Mouse (Mus musculus) embryonic facial prominence, embryonic 11.5 days (tissue): ENCODE results near the gene Tpm1. TPM values are rescaled to one million over a fixed set of nuclear protein-coding genes. Genes with fewer than 3 reads are reported as not detected.

Source experiments
- ATAC-seq: fragments of 200-750 bp; cut with Nextera tagmentation; replicated peaks from 2 replicates; pipeline ENCODE4 v1.8.0; 2017; ENCODE audit warnings: low read depth; ENCODE audit not compliant: insufficient number of reproducible peaks, low FRiP score, low TSS enrichment
- DNase-seq: peaks from one replicate; pipeline ENCODE4 v3.0.0-alpha.2; 2015; ENCODE audit warnings: low spot score
- H3K27ac ChIP-seq: fragments of 300-500 bp; sonication (generic); replicated peaks from 2 replicates; pipeline ENCODE4 v1.5.1; 2014; ENCODE audit warnings: mild to moderate bottlenecking, low read depth, low read length, control low read depth
- H3K27me3 ChIP-seq: fragments of 300-500 bp; sonication (generic); 2 replicates; pipeline ENCODE4 v1.6.1; 2014; ENCODE audit warnings: mild to moderate bottlenecking, low read length, moderate library complexity, mixed read lengths; ENCODE audit not compliant: control insufficient read depth, insufficient read depth
- H3K36me3 ChIP-seq: fragments of 300-500 bp; sonication (generic); replicated peaks from 2 replicates; pipeline ENCODE4 v1.6.1; 2014; ENCODE audit warnings: low read depth, mild to moderate bottlenecking, low read length, moderate library complexity, mixed read lengths; ENCODE audit not compliant: control insufficient read depth, insufficient read depth
- H3K4me1 ChIP-seq: fragments of 300-500 bp; sonication (generic); 2 replicates; pipeline ENCODE4 v1.6.1; 2014; ENCODE audit warnings: low read length, mixed read lengths; ENCODE audit not compliant: control insufficient read depth, insufficient read depth
- H3K4me2 ChIP-seq: fragments of 300-500 bp; sonication (generic); 2 replicates; pipeline ENCODE4 v1.6.1; 2014; ENCODE audit warnings: low read depth, mild to moderate bottlenecking, control low read depth, low read length, moderate library complexity
- H3K4me3 ChIP-seq: fragments of 300-500 bp; sonication (generic); 2 replicates; pipeline ENCODE4 v1.5.1; 2014; ENCODE audit warnings: low read depth, low read length, control low read depth
- H3K9ac ChIP-seq: fragments of 300-500 bp; sonication (generic); replicated peaks from 2 replicates; pipeline ENCODE4 v1.6.1; 2014; ENCODE audit warnings: mild to moderate bottlenecking, control low read depth, low read length
- H3K9me3 ChIP-seq: fragments of 300-500 bp; sonication (generic); replicated peaks from 2 replicates; pipeline ENCODE4 v1.6.1; 2016; ENCODE audit warnings: mild to moderate bottlenecking, low read length, inconsistent platforms, mixed read lengths; ENCODE audit not compliant: control insufficient read depth
- WGBS: fragments of 180-500 bp; shearing (Covaris S2); extraction: QIAGEN DNeasy Blood & Tissue Kit; methylation state at CpG from one replicate; pipeline ENCODE4 v1.1.7; 2014; 5-methylcytosine and 5-hydroxymethylcytosine counted together
- polyA plus RNA-seq: library from polyadenylated mRNA; unstranded; fragments of >200 nt; fragmentation: Nextera tagmentation; extraction: Ambion mirVana; gene quantifications from 2 replicates; pipeline ENCODE4 v1.2.1, GENCODE M21; 2014

The Tpm1 gene
- 563 and 596 TPM in 2 replicates for polyA plus RNA-seq

- ATAC-seq (peak; percentile 72), DNase-seq (peak; percentile 83)
- Histone ChIP-seq H3K9ac (peak within 1 kb of the TSS; percentile 81), H3K36me3 (no peaks in the 10 kb centered on the region), H3K4me2 (peak within 1 kb of the TSS; percentile 92), H3K4me1 (peaks cover 3% of the 10 kb centered on the region; the same call in 1 of the 2 replicates), H3K4me3 (peak within 1 kb of the TSS; percentile 71), H3K27me3 (no peaks in the 10 kb centered on the region), H3K27ac (peak within 1 kb of the TSS; percentile 61), H3K9me3 (no peaks in the 10 kb centered on the region)
- WGBS = under 1% methylated on average over 51 of the region's 51 CpGs
Measured at GRCm38 (mm10) chr9:67049086-67049824, at the start of gene Tpm1. Gene Tpm1 (minus strand): TSS chr9:67049406.

- H3K4me3 ChIP-seq = no peak overlapping the region
- ATAC-seq (no peak), DNase-seq (no peak)
- no peaks in the 10 kb centered on the region; the same call in 1 of the 2 replicates for H3K4me1 ChIP-seq
- H3K27me3 ChIP-seq = no peaks in the 10 kb centered on the region
- no peak overlapping the region for H3K9ac ChIP-seq
- no peaks in the 10 kb centered on the region for H3K9me3 ChIP-seq
- no peak overlapping the region for H3K27ac ChIP-seq
- 82% methylated on average over 2 of the region's 2 CpGs for WGBS
- H3K4me2 ChIP-seq = no peak overlapping the region
- H3K36me3 ChIP-seq = no peaks in the 10 kb centered on the region
Measured at GRCm38 (mm10) chr9:67094371-67094770, 45.2 kb upstream of the Tpm1 start.

- WGBS = 81% methylated on average over 4 of the region's 4 CpGs
- DNase-seq (no peak), ATAC-seq (no peak)
- H3K4me2 ChIP-seq = no peak overlapping the region
- H3K27me3 ChIP-seq = no peaks in the 10 kb centered on the region
- H3K4me3 ChIP-seq = no peak overlapping the region
- H3K27ac ChIP-seq = no peak overlapping the region
- no peak overlapping the region for H3K9ac ChIP-seq
- H3K36me3 ChIP-seq = no peaks in the 10 kb centered on the region
- no peaks in the 10 kb centered on the region for H3K9me3 ChIP-seq
- H3K4me1 ChIP-seq = no peaks in the 10 kb centered on the region
Measured at GRCm38 (mm10) chr9:67092210-67092609, 43.0 kb upstream of the Tpm1 start.

- Histone ChIP-seq H3K27ac (no peak overlapping the region), H3K36me3 (no peaks in the 10 kb centered on the region), H3K4me1 (no peaks in the 10 kb centered on the region), H3K9ac (no peak overlapping the region), H3K4me2 (no peak overlapping the region), H3K4me3 (no peak overlapping the region), H3K9me3 (no peaks in the 10 kb centered on the region), H3K27me3 (no peaks in the 10 kb centered on the region)
- DNase-seq (no peak), ATAC-seq (no peak)
- WGBS = 57% methylated on average over 7 of the region's 7 CpGs
Measured at GRCm38 (mm10) chr9:67091598-67091997, 42.4 kb upstream of the Tpm1 start.

DNA sequence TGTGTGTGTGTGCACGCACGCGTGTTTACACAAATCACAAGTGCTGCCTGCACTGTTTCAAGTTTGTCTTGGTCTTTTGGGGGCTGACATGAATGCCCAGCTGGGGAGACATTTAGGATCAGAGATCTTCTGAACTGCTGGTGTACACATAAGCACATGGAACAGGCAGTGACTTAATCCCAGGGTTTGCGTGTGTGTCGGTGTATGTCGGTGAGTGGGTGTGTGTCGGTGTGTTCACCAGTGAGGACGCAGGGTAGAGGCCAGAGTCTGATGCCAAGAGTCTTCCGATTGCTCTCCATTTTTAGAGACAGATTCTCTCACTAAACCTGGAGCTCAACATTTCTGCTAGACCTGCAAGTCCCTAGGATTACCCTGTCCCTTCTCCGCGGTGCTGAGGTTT lies 41.9 kb upstream of the Tpm1 start:
- Histone ChIP-seq H3K9ac (no peak overlapping the region), H3K36me3 (no peaks in the 10 kb centered on the region), H3K9me3 (no peaks in the 10 kb centered on the region), H3K4me3 (no peak overlapping the region), H3K27me3 (no peaks in the 10 kb centered on the region), H3K4me2 (no peak overlapping the region), H3K4me1 (no peaks in the 10 kb centered on the region), H3K27ac (no peak overlapping the region)
- DNase-seq (no peak), ATAC-seq (no peak)
- WGBS = 93% methylated on average over 11 of the region's 11 CpGs

DNA sequence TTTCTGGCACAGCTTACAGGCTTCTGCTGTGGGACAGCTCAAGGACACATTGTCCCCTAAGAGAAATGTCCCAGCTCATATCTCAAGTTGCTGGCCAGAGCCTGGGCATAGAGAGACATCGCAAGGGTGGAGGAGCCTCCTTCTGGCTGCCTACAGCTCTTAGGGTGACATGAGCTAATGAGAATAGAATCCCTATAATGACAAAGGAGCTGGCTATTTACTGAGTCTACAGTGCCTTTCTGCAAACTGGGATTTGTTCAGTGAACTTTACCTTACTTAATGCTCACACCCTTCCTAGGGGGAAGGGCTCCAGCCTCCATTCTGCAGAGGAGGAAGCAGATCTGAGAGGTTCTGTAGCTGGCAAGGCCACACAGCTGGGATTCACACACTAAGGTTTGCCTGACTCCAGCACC lies 41.4 kb upstream of the Tpm1 start:
- H3K4me2 ChIP-seq = no peak overlapping the region
- H3K36me3 ChIP-seq = no peaks in the 10 kb centered on the region
- no peak overlapping the region for H3K4me3 ChIP-seq
- H3K27me3 ChIP-seq = no peaks in the 10 kb centered on the region
- no peak overlapping the region for H3K9ac ChIP-seq
- no peaks in the 10 kb centered on the region for H3K9me3 ChIP-seq
- no peak for ATAC-seq
- H3K4me1 ChIP-seq = no peaks in the 10 kb centered on the region
- DNase-seq = no peak
- no peak overlapping the region for H3K27ac ChIP-seq
- 90% methylated on average over 1 of the region's 1 CpGs for WGBS

GRCm38 (mm10) chr9:67089167-67089566 lies 40.0 kb upstream of the Tpm1 start:
- no peak for ATAC-seq
- Histone ChIP-seq H3K27me3 (no peaks in the 10 kb centered on the region), H3K9ac (no peak overlapping the region), H3K27ac (no peak overlapping the region), H3K36me3 (no peaks in the 10 kb centered on the region), H3K4me1 (no peaks in the 10 kb centered on the region), H3K4me2 (no peak overlapping the region), H3K4me3 (no peak overlapping the region), H3K9me3 (no peaks in the 10 kb centered on the region)
- WGBS = 81% methylated on average over 5 of the region's 5 CpGs
- no peak for DNase-seq

DNA sequence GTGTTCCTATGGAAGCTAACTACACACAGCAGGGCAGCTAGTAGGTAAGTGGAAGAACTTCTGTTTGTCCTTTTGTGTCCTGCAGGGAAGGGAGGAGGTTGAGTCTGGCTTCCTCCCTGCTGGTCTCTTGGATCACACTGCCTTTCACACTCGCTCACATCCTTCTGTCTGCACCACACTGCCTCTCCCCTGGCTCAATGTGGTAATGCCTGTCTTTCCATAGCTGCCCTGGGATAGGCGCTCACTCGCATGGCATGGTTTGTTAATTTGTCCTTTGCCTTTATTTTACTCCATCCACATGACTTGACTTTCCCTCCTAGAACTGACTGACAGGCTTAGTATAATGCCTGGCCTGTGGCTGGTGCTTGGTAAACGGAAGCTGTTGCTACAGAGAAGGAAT lies 34.6 kb upstream of the Tpm1 start:
- Histone ChIP-seq H3K36me3 (no peaks in the 10 kb centered on the region), H3K9me3 (no peaks in the 10 kb centered on the region), H3K4me3 (no peak overlapping the region), H3K27me3 (no peaks in the 10 kb centered on the region), H3K27ac (no peak overlapping the region), H3K4me1 (no peaks in the 10 kb centered on the region), H3K9ac (no peak overlapping the region), H3K4me2 (no peak overlapping the region)
- ATAC-seq = no peak
- 20% methylated on average over 4 of the region's 4 CpGs for WGBS
- DNase-seq = no peak
